Mouse (Mus musculus): ENCODE data around the gene Rps26.
A peak's percentile ranks its signal among the peaks of the same experiment; 100 is the strongest.

Gene Rps26

GRCm38 (mm10) chr10:128626311-128627310 lies at the start of gene Rps26:
Gene Rps26 (minus strand): TSS chr10:128626747.
- peak; percentile 87 to 88 for DNase-seq (ENCODE audit: low spot score in 2 of 2)

GRCm38 (mm10) chr10:128674469-128675008 lies 48.0 kb upstream of the Rps26 start:
- DNase-seq (ENCODE audit: low spot score in 2 of 2), result peak in 1 of 2 experiments; percentile 41

GRCm38 (mm10) chr10:128673763-128674468 lies 47.4 kb upstream of the Rps26 start, which contains the start of gene Suox:
Gene Suox (minus strand): TSS chr10:128674073.
- DNase-seq (ENCODE audit: low spot score in 2 of 2), result peak; percentile 82 to 85

- no peak for DNase-seq (ENCODE audit: low spot score in 2 of 2)
Observed at GRCm38 (mm10) chr10:128671148-128671547, 44.6 kb upstream of the Rps26 start.

GRCm38 (mm10) chr10:128668790-128669672 lies 42.5 kb upstream of the Rps26 start:
- DNase-seq (ENCODE audit: low spot score in 2 of 2), result peak; percentile 64 to 76

- DNase-seq (ENCODE audit: low spot score in 2 of 2), result no peak
Observed at GRCm38 (mm10) chr10:128665806-128666205, 39.3 kb upstream of the Rps26 start.

- DNase-seq (ENCODE audit: low spot score in 2 of 2), result no peak
Observed at GRCm38 (mm10) chr10:128665307-128665706, 38.8 kb upstream of the Rps26 start.

GRCm38 (mm10) chr10:128664808-128665207 lies 38.3 kb upstream of the Rps26 start:
- peak in 1 of 2 experiments; percentile 30 for DNase-seq (ENCODE audit: low spot score in 2 of 2)

- no peak for DNase-seq (ENCODE audit: low spot score in 2 of 2)
Observed at GRCm38 (mm10) chr10:128663441-128664220, 37.1 kb upstream of the Rps26 start.

GRCm38 (mm10) chr10:128662465-128662864 lies 35.9 kb upstream of the Rps26 start:
- no peak for DNase-seq (ENCODE audit: low spot score in 2 of 2)

GRCm38 (mm10) chr10:128659490-128659889 lies 32.9 kb upstream of the Rps26 start:
- no peak for DNase-seq (ENCODE audit: low spot score in 2 of 2)

GRCm38 (mm10) chr10:128657844-128658243 lies 31.3 kb upstream of the Rps26 start:
- DNase-seq (ENCODE audit: low spot score in 2 of 2), result no peak

GRCm38 (mm10) chr10:128656731-128657130 lies 30.2 kb upstream of the Rps26 start:
- no peak for DNase-seq (ENCODE audit: low spot score in 2 of 2)

GRCm38 (mm10) chr10:128655254-128655653 lies 28.7 kb upstream of the Rps26 start:
- no peak for DNase-seq (ENCODE audit: low spot score in 2 of 2)

- no peak for DNase-seq (ENCODE audit: low spot score in 2 of 2)
Observed at GRCm38 (mm10) chr10:128653866-128654265, 27.3 kb upstream of the Rps26 start.

- DNase-seq (ENCODE audit: low spot score in 2 of 2), result no peak
Observed at GRCm38 (mm10) chr10:128646139-128647089, 19.9 kb upstream of the Rps26 start.

- DNase-seq (ENCODE audit: low spot score in 2 of 2), result no peak
Observed at GRCm38 (mm10) chr10:128645111-128646011, 18.8 kb upstream of the Rps26 start, which contains the start of gene Ikzf4. Gene Ikzf4 (minus strand): TSS chr10:128645991.

GRCm38 (mm10) chr10:128642749-128643148 lies 16.2 kb upstream of the Rps26 start:
- DNase-seq (ENCODE audit: low spot score in 2 of 2), result no peak
